Mouse (Mus musculus): ENCODE measurements around the gene Ptprs. TPM values are rescaled to one million over a fixed set of nuclear protein-coding genes. Genes with fewer than 3 reads are reported as not detected.

Gene Ptprs
- polyA plus RNA-seq, 1 experiment from 2014 or later: 115 TPM

GRCm38 (mm10) chr17:56456353-56456752 lies 19.9 kb downstream of the Ptprs start:
- peaks cover 21% of the 10 kb centered on the region for H3K4me1 ChIP-seq (ENCODE audit: control insufficient read depth, insufficient read depth, low read length)
- H3K4me3 ChIP-seq (ENCODE audit: low read length): no peak overlapping the region
- no peaks in the 10 kb centered on the region for H3K9me3 ChIP-seq (ENCODE audit: control insufficient read depth, low read length)
- H3K27me3 ChIP-seq (ENCODE audit: control insufficient read depth, insufficient read depth, low read length): no peaks in the 10 kb centered on the region
- H3K36me3 ChIP-seq (ENCODE audit: control insufficient read depth, insufficient read depth, low read length): peaks cover 66% of the 10 kb centered on the region
- no peak overlapping the region for H3K9ac ChIP-seq (ENCODE audit: low read depth, low read length)
- no peak overlapping the region for H3K27ac ChIP-seq (ENCODE audit: low read depth, low read length)
- H3K4me2 ChIP-seq (replicated peaks; ENCODE audit: low read depth, low read length): no peak overlapping the region
- ATAC-seq (ENCODE audit: low FRiP score, low TSS enrichment): no peak
- WGBS: 88% methylated on average over 5 of the region's 5 CpGs

GRCm38 (mm10) chr17:56453689-56454088 lies 22.6 kb downstream of the Ptprs start:
- WGBS: 97% methylated on average over 4 of the region's 4 CpGs
- Histone ChIP-seq H3K36me3 (ENCODE audit: control insufficient read depth, insufficient read depth, low read length) (peaks cover 93% of the 10 kb centered on the region), H3K27ac (ENCODE audit: low read depth, low read length) (no peak overlapping the region), H3K4me1 (ENCODE audit: control insufficient read depth, insufficient read depth, low read length) (no peaks in the 10 kb centered on the region), H3K9me3 (ENCODE audit: control insufficient read depth, low read length) (no peaks in the 10 kb centered on the region), H3K27me3 (ENCODE audit: control insufficient read depth, insufficient read depth, low read length) (no peaks in the 10 kb centered on the region), H3K4me2 (replicated peaks; ENCODE audit: low read depth, low read length) (no peak overlapping the region), H3K9ac (ENCODE audit: low read depth, low read length) (no peak overlapping the region), H3K4me3 (ENCODE audit: low read length) (no peak overlapping the region)
- ATAC-seq (ENCODE audit: low FRiP score, low TSS enrichment): no peak

- Histone ChIP-seq H3K4me1 (ENCODE audit: control insufficient read depth, insufficient read depth, low read length) (no peaks in the 10 kb centered on the region), H3K9me3 (ENCODE audit: control insufficient read depth, low read length) (no peaks in the 10 kb centered on the region), H3K27me3 (ENCODE audit: control insufficient read depth, insufficient read depth, low read length) (no peaks in the 10 kb centered on the region), H3K4me3 (ENCODE audit: low read length) (no peak overlapping the region), H3K36me3 (ENCODE audit: control insufficient read depth, insufficient read depth, low read length) (peaks cover 97% of the 10 kb centered on the region), H3K27ac (ENCODE audit: low read depth, low read length) (no peak overlapping the region), H3K4me2 (replicated peaks; ENCODE audit: low read depth, low read length) (no peak overlapping the region), H3K9ac (ENCODE audit: low read depth, low read length) (no peak overlapping the region)
- ATAC-seq (ENCODE audit: low FRiP score, low TSS enrichment): no peak
- WGBS: 81% methylated on average over 4 of the region's 4 CpGs
These were observed 23.0 kb downstream of the Ptprs start for GRCm38 (mm10) chr17:56453251-56453650.

DNA sequence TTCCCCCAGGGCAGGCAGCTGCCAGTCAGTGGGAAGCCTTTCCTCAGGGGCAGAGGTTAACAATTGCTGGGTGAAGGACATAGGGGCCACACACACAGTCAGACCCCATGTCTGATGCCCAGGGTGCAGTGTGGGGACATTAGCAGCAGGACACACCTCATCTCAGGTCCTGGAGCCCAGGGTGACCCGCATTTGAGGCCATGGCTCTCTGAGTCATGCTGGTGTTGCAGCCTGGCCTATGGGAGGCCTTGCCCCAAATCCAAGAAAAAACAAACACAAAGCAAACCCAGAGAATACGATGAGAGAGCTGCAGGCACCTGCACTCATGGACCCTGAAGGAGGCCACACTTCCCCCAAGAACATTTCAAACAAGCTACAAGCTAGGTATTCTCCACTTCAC lies 28.6 kb downstream of the Ptprs start:
- Histone ChIP-seq H3K9ac (ENCODE audit: low read depth, low read length) (no peak overlapping the region), H3K27me3 (ENCODE audit: control insufficient read depth, insufficient read depth, low read length) (no peaks in the 10 kb centered on the region), H3K36me3 (ENCODE audit: control insufficient read depth, insufficient read depth, low read length) (peaks cover 93% of the 10 kb centered on the region), H3K4me2 (replicated peaks; ENCODE audit: low read depth, low read length) (no peak overlapping the region), H3K27ac (ENCODE audit: low read depth, low read length) (no peak overlapping the region), H3K4me1 (ENCODE audit: control insufficient read depth, insufficient read depth, low read length) (no peaks in the 10 kb centered on the region), H3K9me3 (ENCODE audit: control insufficient read depth, low read length) (no peaks in the 10 kb centered on the region), H3K4me3 (ENCODE audit: low read length) (no peak overlapping the region)
- WGBS: 88% methylated on average over 2 of the region's 2 CpGs
- ATAC-seq (ENCODE audit: low FRiP score, low TSS enrichment): no peak

GRCm38 (mm10) chr17:56445397-56445796 lies 30.9 kb downstream of the Ptprs start:
- H3K36me3 ChIP-seq (ENCODE audit: control insufficient read depth, insufficient read depth, low read length): peaks cover 88% of the 10 kb centered on the region
- H3K4me2 ChIP-seq (replicated peaks; ENCODE audit: low read depth, low read length): no peak overlapping the region
- no peak for ATAC-seq (ENCODE audit: low FRiP score, low TSS enrichment)
- no peaks in the 10 kb centered on the region for H3K9me3 ChIP-seq (ENCODE audit: control insufficient read depth, low read length)
- H3K4me1 ChIP-seq (ENCODE audit: control insufficient read depth, insufficient read depth, low read length): no peaks in the 10 kb centered on the region
- H3K4me3 ChIP-seq (ENCODE audit: low read length): no peak overlapping the region
- WGBS: 83% methylated on average over 14 of the region's 14 CpGs
- H3K27ac ChIP-seq (ENCODE audit: low read depth, low read length): no peak overlapping the region
- no peaks in the 10 kb centered on the region for H3K27me3 ChIP-seq (ENCODE audit: control insufficient read depth, insufficient read depth, low read length)
- no peak overlapping the region for H3K9ac ChIP-seq (ENCODE audit: low read depth, low read length)

DNA sequence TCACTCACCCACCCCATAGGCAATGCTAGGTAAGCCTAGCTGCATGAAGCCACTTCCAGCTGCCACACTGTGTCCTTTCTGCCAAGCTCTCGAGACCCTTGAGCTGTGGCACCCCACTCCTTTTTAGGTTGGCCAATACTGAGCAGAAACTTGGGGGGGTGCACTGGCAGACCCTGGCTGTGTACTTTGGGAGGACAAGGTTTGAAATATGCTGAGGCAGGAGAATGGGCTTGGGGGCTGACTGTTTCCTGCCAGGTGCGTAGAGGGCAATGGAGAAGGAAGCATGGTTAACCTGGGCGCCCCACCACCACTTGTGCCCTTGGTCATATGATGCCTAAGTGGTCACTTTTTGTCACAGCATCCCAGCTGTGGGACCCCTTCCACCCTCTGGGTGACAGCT lies 31.5 kb downstream of the Ptprs start:
- no peak overlapping the region for H3K27ac ChIP-seq (ENCODE audit: low read depth, low read length)
- 92% methylated on average over 3 of the region's 3 CpGs for whole genome bisulfite sequencing
- no peaks in the 10 kb centered on the region for H3K27me3 ChIP-seq (ENCODE audit: control insufficient read depth, insufficient read depth, low read length)
- no peak overlapping the region for H3K4me3 ChIP-seq (ENCODE audit: low read length)
- no peak for ATAC-seq (ENCODE audit: low FRiP score, low TSS enrichment)
- no peak overlapping the region for H3K4me2 ChIP-seq (replicated peaks; ENCODE audit: low read depth, low read length)
- no peaks in the 10 kb centered on the region for H3K9me3 ChIP-seq (ENCODE audit: control insufficient read depth, low read length)
- H3K36me3 ChIP-seq (ENCODE audit: control insufficient read depth, insufficient read depth, low read length): peaks cover 82% of the 10 kb centered on the region
- H3K9ac ChIP-seq (ENCODE audit: low read depth, low read length): no peak overlapping the region
- no peaks in the 10 kb centered on the region for H3K4me1 ChIP-seq (ENCODE audit: control insufficient read depth, insufficient read depth, low read length)

GRCm38 (mm10) chr17:56443341-56443795 lies 32.9 kb downstream of the Ptprs start:
- no peaks in the 10 kb centered on the region for H3K9me3 ChIP-seq (ENCODE audit: control insufficient read depth, low read length)
- 80% methylated on average over 5 of the region's 5 CpGs for WGBS
- no peaks in the 10 kb centered on the region for H3K27me3 ChIP-seq (ENCODE audit: control insufficient read depth, insufficient read depth, low read length)
- H3K27ac ChIP-seq (ENCODE audit: low read depth, low read length): no peak overlapping the region
- no peaks in the 10 kb centered on the region for H3K4me1 ChIP-seq (ENCODE audit: control insufficient read depth, insufficient read depth, low read length)
- H3K4me2 ChIP-seq (replicated peaks; ENCODE audit: low read depth, low read length): no peak overlapping the region
- H3K9ac ChIP-seq (ENCODE audit: low read depth, low read length): no peak overlapping the region
- H3K36me3 ChIP-seq (ENCODE audit: control insufficient read depth, insufficient read depth, low read length): peaks cover 77% of the 10 kb centered on the region
- ATAC-seq (ENCODE audit: low FRiP score, low TSS enrichment): no peak
- H3K4me3 ChIP-seq (ENCODE audit: low read length): no peak overlapping the region

- Histone ChIP-seq H3K4me2 (replicated peaks; ENCODE audit: low read depth, low read length) (no peak overlapping the region), H3K27ac (ENCODE audit: low read depth, low read length) (no peak overlapping the region), H3K9ac (ENCODE audit: low read depth, low read length) (no peak overlapping the region), H3K27me3 (ENCODE audit: control insufficient read depth, insufficient read depth, low read length) (no peaks in the 10 kb centered on the region), H3K4me1 (ENCODE audit: control insufficient read depth, insufficient read depth, low read length) (no peaks in the 10 kb centered on the region), H3K9me3 (ENCODE audit: control insufficient read depth, low read length) (peaks cover 5% of the 10 kb centered on the region), H3K36me3 (ENCODE audit: control insufficient read depth, insufficient read depth, low read length) (peaks cover 76% of the 10 kb centered on the region), H3K4me3 (ENCODE audit: low read length) (no peak overlapping the region)
- WGBS: 89% methylated on average over 6 of the region's 6 CpGs
- ATAC-seq (ENCODE audit: low FRiP score, low TSS enrichment): no peak
These were observed 34.0 kb downstream of the Ptprs start for GRCm38 (mm10) chr17:56442316-56442715.

- WGBS: 79% methylated on average over 15 of the region's 15 CpGs
- Histone ChIP-seq H3K27me3 (ENCODE audit: control insufficient read depth, insufficient read depth, low read length) (no peaks in the 10 kb centered on the region), H3K4me3 (ENCODE audit: low read length) (no peak overlapping the region), H3K4me2 (replicated peaks; ENCODE audit: low read depth, low read length) (no peak overlapping the region), H3K36me3 (ENCODE audit: control insufficient read depth, insufficient read depth, low read length) (peaks cover 80% of the 10 kb centered on the region), H3K9ac (ENCODE audit: low read depth, low read length) (no peak overlapping the region), H3K27ac (ENCODE audit: low read depth, low read length) (no peak overlapping the region), H3K9me3 (ENCODE audit: control insufficient read depth, low read length) (peaks cover 15% of the 10 kb centered on the region), H3K4me1 (ENCODE audit: control insufficient read depth, insufficient read depth, low read length) (no peaks in the 10 kb centered on the region)
- no peak for ATAC-seq (ENCODE audit: low FRiP score, low TSS enrichment)
These were observed 36.4 kb downstream of the Ptprs start for GRCm38 (mm10) chr17:56439731-56440460.

All from kidney, embryonic 14.5 days (tissue).